Mouse (Mus musculus) bone marrow macrophage, adult 2 months (primary cell): ENCODE results near the gene Mlkl. TPM values are rescaled to one million over a fixed set of nuclear protein-coding genes. Genes with fewer than 3 reads are reported as not detected.
"Not testable (repeated sequence)": the region's sequence is repeated elsewhere in the genome, so short reads cannot be mapped to it uniquely, and the experiment has no call there.

Source experiments
- H3K27ac ChIP-seq: 2 replicates; pipeline ENCODE4 v1.5.1; 2012; ENCODE audit warnings: low read depth, low read length; ENCODE audit not compliant: insufficient read depth
- H3K4me1 ChIP-seq: 2 replicates; pipeline ENCODE4 v1.6.1; 2012; ENCODE audit warnings: low read length; ENCODE audit not compliant: control insufficient read depth, insufficient read depth
- H3K4me3 ChIP-seq: 2 replicates; pipeline ENCODE4 v1.5.1; 2012; ENCODE audit warnings: mild to moderate bottlenecking, low read length, moderate library complexity; ENCODE audit not compliant: insufficient read depth
- CTCF ChIP-seq: IDR thresholded peaks from 2 replicates; pipeline ENCODE4 v1.5.1; 2012; ENCODE audit warnings: low read depth, mild to moderate bottlenecking, low read length, moderate library complexity
- POLR2A ChIP-seq: IDR thresholded peaks from 2 replicates; pipeline ENCODE4 v1.6.1; 2012; ENCODE audit warnings: mild to moderate bottlenecking, low read depth, low read length, borderline replicate concordance
- polyA plus RNA-seq: library from polyadenylated mRNA; stranded (reverse); fragments of >200 nt; gene quantifications from 2 replicates; pipeline ENCODE4 v1.2.4, GENCODE M21; 2012; ENCODE audit not compliant: missing spikeins, insufficient read depth, insufficient read length

Gene Mlkl
- polyA plus RNA-seq, 1 experiment = 21.2 TPM

DNA sequence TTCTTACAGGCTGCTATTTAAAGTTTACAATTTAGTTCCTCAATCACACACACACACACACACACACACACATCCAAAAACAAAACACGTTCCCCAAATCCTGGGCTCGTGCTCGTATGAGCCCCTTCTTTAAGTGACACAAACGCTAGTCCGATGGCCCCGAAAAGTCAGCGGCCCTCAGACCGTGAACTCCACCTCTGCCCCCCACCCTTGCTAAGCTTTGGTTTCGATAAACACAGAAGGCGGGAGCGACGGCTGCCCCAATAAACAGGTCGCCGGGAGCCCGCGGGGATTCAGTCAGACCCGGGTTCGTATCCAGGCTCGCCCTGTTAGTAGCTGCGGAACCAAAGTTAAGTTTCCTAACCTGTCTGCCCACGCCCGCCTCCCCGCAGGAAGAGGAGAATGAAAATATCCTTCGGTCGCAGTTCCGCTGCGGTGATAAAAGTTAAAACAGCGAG lies 38.6 kb downstream of the Mlkl start:
- H3K4me3 ChIP-seq = peak overlapping the region; percentile 94
- H3K27ac ChIP-seq = peak overlapping the region; percentile 83
- TF ChIP-seq POLR2A (no peak), CTCF (no peak)
- H3K4me1 ChIP-seq = peaks cover 5% of the 10 kb centered on the region

DNA sequence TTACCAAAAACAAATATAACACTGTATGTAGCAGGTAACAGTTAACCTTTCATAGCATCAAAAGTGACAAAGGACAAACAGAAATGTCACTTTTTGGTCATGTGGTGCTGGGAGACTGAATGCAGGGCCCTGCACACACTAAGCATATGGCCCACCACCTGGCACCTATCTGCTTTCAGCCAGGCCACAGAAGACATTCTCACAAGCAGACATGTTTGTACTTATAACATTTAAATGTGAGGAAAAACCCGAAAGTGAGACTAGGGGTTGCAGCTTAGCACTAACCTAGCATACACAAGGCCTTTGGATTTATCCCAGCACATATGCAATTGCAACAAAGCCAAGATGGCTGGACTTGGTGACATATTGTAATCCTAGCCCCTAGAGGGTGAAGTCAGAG lies 40.0 kb downstream of the Mlkl start:
- Histone ChIP-seq H3K4me3 (no peak overlapping the region), H3K4me1 (peaks cover 5% of the 10 kb centered on the region)
- no peak for TF ChIP-seq CTCF
- TF ChIP-seq POLR2A = no peak

DNA sequence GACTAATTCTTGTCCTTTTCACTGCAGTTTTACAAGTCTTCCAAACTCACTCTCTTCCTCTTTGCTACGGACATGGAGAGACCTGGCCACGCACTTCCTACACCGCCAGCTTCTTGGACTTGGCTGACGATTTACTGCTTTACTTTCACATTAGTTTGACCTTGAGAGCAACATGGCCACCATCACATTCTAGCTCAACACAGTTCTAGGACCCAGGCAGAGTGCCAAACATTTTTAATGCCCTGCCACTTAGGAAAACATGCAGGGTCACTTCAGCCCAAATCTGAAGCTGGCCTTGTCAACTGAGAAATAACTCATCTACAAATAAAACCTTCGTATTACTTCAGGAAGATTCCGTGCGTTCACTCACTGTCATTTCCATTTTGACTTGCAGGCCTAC lies 46.2 kb downstream of the Mlkl start:
- Histone ChIP-seq H3K27ac (no peak overlapping the region), H3K4me1 (no peaks in the 10 kb centered on the region)

More for the DNA sequence above, 40.0 kb downstream of the Mlkl start:
- H3K27ac ChIP-seq = no peak overlapping the region

DNA sequence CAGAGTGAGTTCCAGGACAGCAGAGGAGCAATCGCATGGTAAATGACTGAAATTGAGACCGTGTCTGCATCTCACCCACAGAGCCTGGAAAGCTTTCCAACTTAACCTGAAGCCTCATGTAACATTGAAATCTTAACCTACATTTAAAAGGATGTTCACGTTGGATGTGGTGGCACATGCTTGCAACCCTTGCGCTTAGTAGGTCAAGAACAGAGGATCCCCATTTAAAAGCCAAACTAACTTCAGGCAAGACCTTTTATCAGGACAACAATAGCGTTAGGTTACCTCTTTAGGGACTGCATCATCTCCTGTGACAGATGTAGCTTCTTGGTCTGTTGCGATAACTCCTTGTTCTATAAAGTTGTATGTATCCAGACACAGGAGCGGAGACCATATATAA lies 47.4 kb downstream of the Mlkl start:
- TF ChIP-seq POLR2A = no peak
- no peak overlapping the region for H3K27ac ChIP-seq
- no peak overlapping the region for H3K4me3 ChIP-seq
- no peaks in the 10 kb centered on the region for H3K4me1 ChIP-seq

More for the DNA sequence above, 46.2 kb downstream of the Mlkl start:
- no peak for TF ChIP-seq POLR2A
- no peak for TF ChIP-seq CTCF
- no peak overlapping the region for H3K4me3 ChIP-seq

DNA sequence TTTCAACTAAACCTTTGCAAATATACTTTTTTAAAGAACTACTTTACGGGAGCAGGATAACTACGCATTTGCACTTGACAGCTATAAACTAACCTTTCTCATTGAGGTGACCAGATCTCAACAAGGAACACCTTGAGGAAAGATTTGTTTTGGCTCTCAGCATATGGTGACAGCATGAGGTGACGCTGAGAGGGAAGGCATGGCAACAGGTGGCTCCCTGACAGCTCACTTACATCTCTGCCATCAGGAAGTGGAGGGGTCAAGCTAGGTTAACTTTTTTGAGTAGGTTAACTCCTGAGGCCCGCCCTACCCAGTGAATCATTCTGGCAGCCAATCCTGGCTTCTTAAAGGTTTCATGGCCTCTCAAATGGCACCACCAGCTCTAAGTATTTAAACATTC lies 52.4 kb downstream of the Mlkl start:
- no peak overlapping the region for H3K27ac ChIP-seq
- H3K4me1 ChIP-seq = no peaks in the 10 kb centered on the region
- H3K4me3 ChIP-seq = no peak overlapping the region
- TF ChIP-seq CTCF = no peak
- TF ChIP-seq POLR2A = no peak

DNA sequence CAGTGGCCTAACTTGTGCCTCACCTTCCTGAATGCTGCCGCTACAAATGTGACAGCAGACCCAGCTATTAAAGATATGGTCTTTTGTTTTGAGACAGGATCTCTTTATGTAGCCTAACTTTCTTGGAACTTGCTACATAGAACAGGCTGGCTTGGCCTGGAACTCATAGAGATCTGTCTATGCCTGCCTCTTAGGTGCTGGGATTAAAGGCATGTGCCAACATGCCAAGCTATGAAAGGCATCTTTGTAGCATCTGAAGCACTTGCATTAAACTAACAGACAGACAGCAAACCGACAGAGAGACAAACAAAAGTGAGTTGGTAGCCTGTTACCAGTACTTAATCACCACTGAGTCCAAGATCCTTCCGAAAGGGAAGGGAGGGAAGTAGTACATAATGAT lies 55.9 kb downstream of the Mlkl start:
- H3K27ac ChIP-seq = no peak overlapping the region
- H3K4me3 ChIP-seq = no peak overlapping the region
- no peaks in the 10 kb centered on the region for H3K4me1 ChIP-seq
- TF ChIP-seq POLR2A (no peak), CTCF (no peak)

DNA sequence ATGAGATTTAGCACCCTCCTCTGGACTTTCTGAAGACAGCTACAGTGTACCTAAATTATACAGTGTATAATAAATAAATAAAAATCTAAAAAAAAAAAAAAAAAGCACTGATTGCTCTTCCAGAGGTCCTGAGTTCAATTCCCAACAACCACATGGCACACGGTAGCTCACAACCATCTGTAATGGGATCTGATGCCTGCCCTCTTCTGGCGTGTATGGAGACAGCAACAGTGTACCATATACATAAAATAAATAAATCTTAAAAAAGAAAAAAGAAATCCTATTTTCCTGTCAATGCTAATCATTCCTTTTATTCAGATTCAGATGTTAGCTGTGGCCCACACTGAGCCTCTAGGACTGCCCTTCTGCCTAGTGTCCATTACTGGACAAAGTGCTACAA lies 69.7 kb downstream of the Mlkl start:
- no peak overlapping the region for H3K4me3 ChIP-seq
- no peak for TF ChIP-seq POLR2A
- TF ChIP-seq CTCF = no peak
- no peaks in the 10 kb centered on the region for H3K4me1 ChIP-seq
- H3K27ac ChIP-seq = no peak overlapping the region

DNA sequence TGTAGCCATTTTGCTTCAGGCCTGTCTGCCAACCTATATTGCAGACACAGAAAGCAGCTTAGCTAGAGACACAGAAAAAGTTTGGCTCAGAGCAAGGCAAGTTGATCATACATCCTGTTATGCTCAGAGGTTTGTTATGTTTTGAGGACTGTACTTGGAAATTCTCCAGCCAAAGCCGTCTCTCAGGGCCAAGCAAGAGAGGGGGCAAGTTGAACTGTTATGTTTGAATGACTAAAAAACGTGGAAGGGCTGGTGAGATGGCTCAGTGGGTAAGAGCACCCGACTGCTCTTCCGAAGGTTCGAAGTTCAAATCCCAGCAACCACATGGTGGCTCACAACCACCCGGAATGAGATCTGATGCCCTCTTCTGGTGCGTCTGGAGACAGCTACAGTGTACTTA lies 71.8 kb downstream of the Mlkl start:
- H3K4me1 ChIP-seq, H3K4me3 ChIP-seq, H3K27ac ChIP-seq: not testable (repeated sequence)

DNA sequence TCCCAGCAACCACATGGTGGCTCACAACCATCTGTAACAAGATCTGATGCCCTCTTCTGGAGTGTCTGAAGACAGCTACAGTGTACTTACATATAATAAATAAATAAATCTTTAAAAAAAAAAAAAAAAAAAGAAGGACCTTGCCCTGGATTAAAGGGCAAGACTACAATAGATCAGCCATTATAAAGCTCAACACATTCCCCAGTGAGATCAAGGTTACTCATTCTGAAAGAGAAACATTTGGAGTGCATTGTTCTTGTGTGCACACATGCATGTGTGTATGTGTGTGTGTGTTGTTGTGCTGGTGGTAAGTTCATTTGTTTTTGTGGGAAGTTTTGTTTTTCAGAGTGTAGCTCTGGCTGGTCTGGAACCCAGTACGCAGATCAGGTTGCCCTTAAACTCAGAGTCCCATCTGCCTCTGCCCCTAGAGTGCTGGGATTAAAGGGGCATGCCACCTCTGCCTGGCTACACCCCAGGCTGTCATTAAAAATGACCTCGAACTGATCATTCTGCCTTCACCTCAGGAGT lies 73.2 kb downstream of the Mlkl start:
- TF ChIP-seq CTCF (no peak), POLR2A (no peak)
- Histone ChIP-seq H3K27ac (no peak overlapping the region), H3K4me3 (no peak overlapping the region), H3K4me1 (peaks cover 3% of the 10 kb centered on the region)

DNA sequence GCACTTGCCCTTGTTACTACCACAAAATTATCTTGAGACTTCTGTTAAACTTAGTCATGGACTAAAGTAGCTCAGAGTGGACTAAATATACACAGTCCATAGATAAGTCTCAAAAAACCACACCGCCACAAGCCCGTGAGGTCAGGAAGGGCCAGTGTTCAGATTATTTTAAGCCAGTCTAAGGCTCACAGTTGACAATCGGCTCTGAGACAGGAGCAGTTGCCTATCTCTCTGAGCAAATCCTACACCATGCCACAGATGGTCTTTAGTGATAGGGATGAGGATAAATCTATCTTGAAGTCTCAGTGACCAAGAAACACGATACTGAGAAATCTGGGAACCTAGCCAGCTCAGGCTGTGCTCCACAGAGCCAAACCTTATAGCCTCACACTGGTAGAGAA lies 76.0 kb downstream of the Mlkl start:
- Histone ChIP-seq H3K4me1 (peaks cover 6% of the 10 kb centered on the region), H3K4me3 (no peak overlapping the region), H3K27ac (no peak overlapping the region)
- TF ChIP-seq CTCF (no peak), POLR2A (no peak)

Other genes with a start within 250 kb of the Mlkl start
- gene Clec18a, start 245.8 kb downstream of the Mlkl start, polyA plus RNA-seq = not detected in 2 replicates
- gene Pdpr, start 243.5 kb downstream of the Mlkl start, polyA plus RNA-seq = 8.1 and 11.3 TPM in 2 replicates
- gene Glg1, start 79.0 kb downstream of the Mlkl start, polyA plus RNA-seq = 64.1 and 81.9 TPM in 2 replicates
- 36.8 and 42.0 TPM in 2 replicates for gene Rfwd3, start 38.0 kb downstream of the Mlkl start, polyA plus RNA-seq
- not detected in 2 replicates for gene Fa2h, start 55.6 kb upstream of the Mlkl start, polyA plus RNA-seq
- 4.8 and 5.7 TPM in 2 replicates for gene Wdr59, start 183.9 kb upstream of the Mlkl start, polyA plus RNA-seq
- gene Znrf1, start 197.9 kb upstream of the Mlkl start, polyA plus RNA-seq = 88.8 and 97.7 TPM in 2 replicates